Comparison of ENCODE assay signal across 21 mouse cellular contexts in genomic region chr4:140834327-140834934, GRCm38 (mm10). TPM values are rescaled to one million over a fixed set of nuclear protein-coding genes. Genes with fewer than 3 reads are reported as not detected.
DNase-seq lines count a peak whose midpoint lies in the region; ATAC-seq and TF ChIP-seq lines count a peak whose summit lies in the region.
"Had no signal": no experiment of that assay in that cellular context is flagged by ENCODE, and none has a peak within 500 bp of the region (broad histone marks: within the 10 kb centered on the region; RNA-seq: fewer than 3 reads in every experiment).

No protein-coding gene starts in this region.

- TF ChIP-seq CTCF in stomach, postnatal 0 days (IDR thresholded peaks at IDR 0.05; ENCODE audit: low read depth), result no peak

- ATAC-seq in stomach, postnatal 0 days (ENCODE audit: low FRiP score, low TSS enrichment), result no peak
- ATAC-seq: forebrain, embryonic 13.5 days; forebrain, postnatal 0 days; hindbrain, embryonic 16.5 days; inflammation-experienced regulatory T-cells, adult 6 months had no signal

- no peaks in the 10 kb centered on the region for H3K36me3 ChIP-seq in myocyte (ENCODE audit: control insufficient read depth, insufficient read depth)
- H3K36me3 ChIP-seq in stomach, postnatal 0 days (ENCODE audit: control insufficient read depth, insufficient read depth, low read length), result no peaks in the 10 kb centered on the region
- H3K36me3 ChIP-seq: embryonic facial prominence, embryonic 10.5 days; heart, embryonic 10.5 days; hindbrain, embryonic 12.5 days had no signal

- H3K27me3 ChIP-seq in myocyte (ENCODE audit: control insufficient read depth, insufficient read depth, insufficient read length), result peaks cover 5% of the 10 kb centered on the region
- H3K27me3 ChIP-seq in stomach, postnatal 0 days (ENCODE audit: control insufficient read depth, insufficient read depth, low read length), result no peaks in the 10 kb centered on the region
- H3K27me3 ChIP-seq: forebrain, embryonic 13.5 days had no signal

- H3K4me1 ChIP-seq in stomach, postnatal 0 days (replicated peaks; ENCODE audit: control insufficient read depth, insufficient read depth), result no peaks in the 10 kb centered on the region

- no peak overlapping the region for H3K9ac ChIP-seq in stomach, postnatal 0 days (ENCODE audit: low read length)
- H3K9ac ChIP-seq: forebrain, embryonic 13.5 days; forebrain, postnatal 0 days; hindbrain, embryonic 12.5 days had no signal

- H3K4me2 ChIP-seq in myocyte (ENCODE audit: low read depth), result no peak overlapping the region
- H3K4me2 ChIP-seq in stomach, postnatal 0 days (replicated peaks; ENCODE audit: low read depth), result no peak overlapping the region
- H3K4me2 ChIP-seq: hindbrain, embryonic 12.5 days had no signal

- H3K27ac ChIP-seq in stomach, postnatal 0 days (replicated peaks), result no peak overlapping the region
- H3K27ac ChIP-seq: embryonic facial prominence, embryonic 10.5 days; forebrain, embryonic 13.5 days; heart, embryonic 10.5 days; hindbrain, embryonic 12.5 days had no signal

- H3K79me2 ChIP-seq in myocyte (ENCODE audit: control insufficient read depth, insufficient read depth), result no peaks in the 10 kb centered on the region

- WGBS in stomach, postnatal 0 days, result 70% methylated on average over 6 of the region's 6 CpGs

- H3ac ChIP-seq in myocyte (ENCODE audit: control insufficient read depth, insufficient read length), result no peak overlapping the region

- DNase-seq in adrenal gland, adult 2 months, result peak; percentile 64
- no peak for DNase-seq in adrenal gland, postnatal 4 days (ENCODE audit: low spot score in 2 of 2)
- peak; percentile 25 for DNase-seq in 3T3-L1 (ENCODE audit: low read depth, low spot score)
- peak; percentile 47 for DNase-seq in adrenal gland, postnatal 10 days
- no peak for DNase-seq in stomach, postnatal 0 days (ENCODE audit: low spot score)
- DNase-seq in frontal cortex, adult 2 months (ENCODE audit: extremely low spot score in 1 of 2, low spot score in 1 of 2), result no peak
- DNase-seq: cerebellum, adult 2 months; cerebellum, postnatal 10 days; forebrain, postnatal 0 days; heart, adult 18-20 months; heart, postnatal 10 days; heart, postnatal 4 days had no signal

- no peaks in the 10 kb centered on the region for H3K9me3 ChIP-seq in stomach, postnatal 0 days (ENCODE audit: control insufficient read depth, low read length)
- H3K9me3 ChIP-seq: embryonic facial prominence, embryonic 10.5 days; forebrain, embryonic 13.5 days; heart, embryonic 10.5 days; hindbrain, embryonic 12.5 days had no signal

- TF ChIP-seq EP300 in stomach, postnatal 0 days (optimal IDR thresholded peaks at IDR 0.05), result no peak

- no peak for TF ChIP-seq POLR2A in myocyte (IDR thresholded peaks at IDR 0.05; ENCODE audit: insufficient read length, low read depth)

- no peak overlapping the region for H3K4me3 ChIP-seq in myocyte
- no peak overlapping the region for H3K4me3 ChIP-seq in stomach, postnatal 0 days (ENCODE audit: low read depth, low read length)
- H3K4me3 ChIP-seq: embryonic facial prominence, embryonic 10.5 days; forebrain, embryonic 13.5 days; heart, embryonic 10.5 days; hindbrain, embryonic 12.5 days had no signal

TF ChIP-seq in myocyte, 11 proteins besides CTCF, POLR2A, EP300 and RAD21:
- TF ChIP-seq MYOG (IDR thresholded peaks at IDR 0.05; ENCODE audit: control insufficient read depth in 1 of 3, insufficient read depth in 1 of 3, insufficient read length in 2 of 3, low read depth in 2 of 3) (peak in 1 of 3 experiments; percentile 52), TCF3 (IDR thresholded peaks at IDR 0.05; ENCODE audit: insufficient read length, low read depth) (no peak), POLR2AphosphoS2 (IDR thresholded peaks at IDR 0.05; ENCODE audit: insufficient read length, low read depth) (no peak), CEBPB (IDR thresholded peaks at IDR 0.05; ENCODE audit: insufficient read depth, poor library complexity, severe bottlenecking) (no peak), USF1 (IDR thresholded peaks at IDR 0.05; ENCODE audit: low read depth) (no peak), TCF12 (IDR thresholded peaks at IDR 0.05; ENCODE audit: insufficient read depth, poor library complexity, severe bottlenecking) (no peak), E2F4 (IDR thresholded peaks at IDR 0.05; ENCODE audit: insufficient read depth) (no peak), SRF (IDR thresholded peaks at IDR 0.05; ENCODE audit: control insufficient read depth, insufficient read length, low read depth) (no peak), REST (IDR thresholded peaks at IDR 0.05; ENCODE audit: insufficient read depth, insufficient read length) (no peak), MYOD1 (IDR thresholded peaks at IDR 0.05; ENCODE audit: control insufficient read depth in 1 of 3, insufficient read length in 2 of 3, low read depth in 2 of 3) (peak in 2 of 3 experiments; percentile 65 to 84), MAX (IDR thresholded peaks at IDR 0.05; ENCODE audit: low read depth) (no peak)
TF ChIP-seq in myocyte: peak in this region for 2.

RNA-seq across cellular contexts. Expression of gene Padi1, which starts 11.1 kb away (rescaled TPM):
- total RNA-seq in adrenal gland, adult 2 months (2021), result not detected
- not detected in 2 replicates for polyA plus RNA-seq in adrenal gland, adult 2 months (2012; rRNA removed)
- total RNA-seq in adrenal gland, postnatal 4 days (2021), result not detected
- not detected for total RNA-seq in adrenal gland, postnatal 10 days (2021)
- 0.06 TPM for polyA plus RNA-seq in myocyte (2012; fragmentation: generic; extraction: Trizol)
- polyA plus RNA-seq in stomach, postnatal 0 days (2015; fragmentation: Nextera tagmentation; extraction: Ambion mirVana), result 1.3 and 2.1 TPM in 2 replicates
- polyA plus RNA-seq in frontal cortex, adult 2 months (2012; rRNA removed), result 0.48 and 0.76 TPM in 2 replicates
- total RNA-seq: gastrocnemius, postnatal 4 days; heart, postnatal 10 days; heart, postnatal 4 days had no signal
- polyA plus RNA-seq: forebrain, embryonic 13.5 days; hindbrain, embryonic 16.5 days had no signal

RNA-seq across cellular contexts. Expression of gene Padi3, which starts 24.0 kb away (rescaled TPM):
- not detected for total RNA-seq in adrenal gland, adult 2 months (2021)
- not detected in 2 replicates for polyA plus RNA-seq in adrenal gland, adult 2 months (2012; rRNA removed)
- total RNA-seq in adrenal gland, postnatal 4 days (2021), result not detected
- under 1 TPM in 1 of 2 experiments, not detected in 1; 0.24 TPM for total RNA-seq in adrenal gland, postnatal 10 days (2021)
- polyA plus RNA-seq in myocyte (2012; fragmentation: generic; extraction: Trizol), result 2.8 TPM
- 0.02 TPM in 1 of 2 replicates, not detected in the other for polyA plus RNA-seq in stomach, postnatal 0 days (2015; fragmentation: Nextera tagmentation; extraction: Ambion mirVana)
- polyA plus RNA-seq in frontal cortex, adult 2 months (2012; rRNA removed), result 0.14 and 0.23 TPM in 2 replicates
- total RNA-seq: forebrain, postnatal 0 days had no signal
- polyA plus RNA-seq: cerebellum, adult 2 months; forebrain, embryonic 13.5 days; heart, embryonic 14.5 days; inflammation-experienced regulatory T-cells, adult 6 months had no signal

Comparison
In these comparisons a context has a peak if more than half of its experiments do, and no peak if none do; other contexts are left out.
1. DNase-seq: peak in adrenal gland, adult 2 months (single experiment), 3T3-L1 (single experiment) and adrenal gland, postnatal 10 days (single experiment); none in adrenal gland, postnatal 4 days (0 of 2), stomach, postnatal 0 days (single experiment) and frontal cortex, adult 2 months (0 of 2).